Mouse (Mus musculus): Measurements from ENCODE around the gene Ppm1k. TPM values are rescaled to one million over a fixed set of nuclear protein-coding genes. Genes with fewer than 3 reads are reported as not detected.

Ppm1k gene
- 4.7 and 6.0 TPM in 2 replicates for polyA plus RNA-seq (2014; fragmentation: Nextera tagmentation; extraction: Ambion mirVana)

- ATAC-seq (ENCODE audit: insufficient read depth) (peak; percentile 98), DNase-seq (peak; percentile 100)
- Histone ChIP-seq H3K4me3 (ENCODE audit: low read depth, low read length) (peak within 1 kb of the TSS; percentile 59), H3K9ac (peak within 1 kb of the TSS; percentile 51), H3K9me3 (ENCODE audit: low read depth, low read length) (no peaks in the 10 kb centered on the region), H3K4me1 (ENCODE audit: insufficient read depth) (0 out of 2 replicates have a peak, but pooled peaks cover 4% of the 10 kb centered on the region), H3K27me3 (ENCODE audit: insufficient read depth, low read length) (no peaks in the 10 kb centered on the region), H3K27ac (ENCODE audit: low read depth) (peak within 1 kb of the TSS; percentile 73), H3K36me3 (ENCODE audit: insufficient read depth) (no peaks in the 10 kb centered on the region), H3K4me2 (peak within 1 kb of the TSS; percentile 66)
- TF ChIP-seq CTCF (IDR thresholded peaks at IDR 0.05; ENCODE audit: low read depth): no peak
- WGBS: under 1% methylated on average over 24 of the region's 24 CpGs
Measured at GRCm38 (mm10) chr6:57535386-57535936, at the start of gene Ppm1k. Gene Ppm1k (minus strand): TSS chr6:57535468.

- H3K4me1 ChIP-seq (ENCODE audit: insufficient read depth): no peaks in the 10 kb centered on the region
- no peak overlapping the region for H3K27ac ChIP-seq (ENCODE audit: low read depth)
- H3K36me3 ChIP-seq (ENCODE audit: insufficient read depth): no peaks in the 10 kb centered on the region
- TF ChIP-seq CTCF (IDR thresholded peaks at IDR 0.05; ENCODE audit: low read depth): no peak
- ATAC-seq (ENCODE audit: insufficient read depth) (no peak), DNase-seq (no peak)
- 65% methylated on average over 4 of the region's 4 CpGs for WGBS
- no peak overlapping the region for H3K4me3 ChIP-seq (ENCODE audit: low read depth, low read length)
- H3K9me3 ChIP-seq (ENCODE audit: low read depth, low read length): no peaks in the 10 kb centered on the region
- H3K9ac ChIP-seq: no peak overlapping the region
- H3K4me2 ChIP-seq: no peak overlapping the region
- H3K27me3 ChIP-seq (ENCODE audit: insufficient read depth, low read length): no peaks in the 10 kb centered on the region
Measured at GRCm38 (mm10) chr6:57582356-57582755, 47.1 kb upstream of the Ppm1k start.

GRCm38 (mm10) chr6:57581595-57581994 is 46.3 kb upstream of the Ppm1k start:
- ATAC-seq (ENCODE audit: insufficient read depth) (no peak), DNase-seq (peak; percentile 1)
- Histone ChIP-seq H3K4me3 (ENCODE audit: low read depth, low read length) (peak overlapping the region; percentile 61), H3K27me3 (ENCODE audit: insufficient read depth, low read length) (no peaks in the 10 kb centered on the region), H3K27ac (ENCODE audit: low read depth) (no peak overlapping the region), H3K9me3 (ENCODE audit: low read depth, low read length) (no peaks in the 10 kb centered on the region), H3K9ac (no peak overlapping the region), H3K4me2 (peak overlapping the region; percentile 87), H3K36me3 (ENCODE audit: insufficient read depth) (no peaks in the 10 kb centered on the region), H3K4me1 (ENCODE audit: insufficient read depth) (no peaks in the 10 kb centered on the region)
- TF ChIP-seq CTCF (IDR thresholded peaks at IDR 0.05; ENCODE audit: low read depth): no peak
- 87% methylated on average over 12 of the region's 12 CpGs for WGBS

- 2% methylated on average over 16 of the region's 16 CpGs for WGBS
- Histone ChIP-seq H3K4me2 (peak within 1 kb of the TSS; percentile 87), H3K27ac (ENCODE audit: low read depth) (peak within 1 kb of the TSS; percentile 65), H3K9me3 (ENCODE audit: low read depth, low read length) (no peaks in the 10 kb centered on the region), H3K27me3 (ENCODE audit: insufficient read depth, low read length) (no peaks in the 10 kb centered on the region), H3K9ac (peak within 1 kb of the TSS; percentile 75), H3K36me3 (ENCODE audit: insufficient read depth) (no peaks in the 10 kb centered on the region), H3K4me3 (ENCODE audit: low read depth, low read length) (peak within 1 kb of the TSS; percentile 61), H3K4me1 (ENCODE audit: insufficient read depth) (no peaks in the 10 kb centered on the region)
- no peak for TF ChIP-seq CTCF (IDR thresholded peaks at IDR 0.05; ENCODE audit: low read depth)
- peak; percentile 95 for ATAC-seq (ENCODE audit: insufficient read depth)
- DNase-seq: peak; percentile 79
Measured at GRCm38 (mm10) chr6:57580881-57581548, 45.7 kb upstream of the Ppm1k start, which contains the start of gene Herc6. Gene Herc6 (plus strand): TSS chr6:57581000.

- Histone ChIP-seq H3K27ac (ENCODE audit: low read depth) (no peak overlapping the region), H3K4me1 (ENCODE audit: insufficient read depth) (no peaks in the 10 kb centered on the region), H3K4me2 (no peak overlapping the region), H3K27me3 (ENCODE audit: insufficient read depth, low read length) (no peaks in the 10 kb centered on the region), H3K4me3 (ENCODE audit: low read depth, low read length) (no peak overlapping the region), H3K9ac (no peak overlapping the region), H3K36me3 (ENCODE audit: insufficient read depth) (no peaks in the 10 kb centered on the region), H3K9me3 (ENCODE audit: low read depth, low read length) (no peaks in the 10 kb centered on the region)
- TF ChIP-seq CTCF (IDR thresholded peaks at IDR 0.05; ENCODE audit: low read depth): no peak
- DNase-seq (no peak), ATAC-seq (ENCODE audit: insufficient read depth) (no peak)
Measured at GRCm38 (mm10) chr6:57571587-57571986, 36.3 kb upstream of the Ppm1k start.

- DNase-seq (peak; percentile 93), ATAC-seq (ENCODE audit: insufficient read depth) (peak; percentile 58; the same call in 1 of the 2 replicates)
- H3K9me3 ChIP-seq (ENCODE audit: low read depth, low read length): no peaks in the 10 kb centered on the region
- H3K4me3 ChIP-seq (ENCODE audit: low read depth, low read length): no peak overlapping the region
- WGBS: 16% methylated on average over 6 of the region's 6 CpGs
- no peaks in the 10 kb centered on the region for H3K27me3 ChIP-seq (ENCODE audit: insufficient read depth, low read length)
- TF ChIP-seq CTCF (IDR thresholded peaks at IDR 0.05; ENCODE audit: low read depth): peak; percentile 71
- no peaks in the 10 kb centered on the region for H3K4me1 ChIP-seq (ENCODE audit: insufficient read depth)
- no peak overlapping the region for H3K27ac ChIP-seq (ENCODE audit: low read depth)
- no peak overlapping the region for H3K9ac ChIP-seq
- H3K4me2 ChIP-seq: no peak overlapping the region
- H3K36me3 ChIP-seq (ENCODE audit: insufficient read depth): no peaks in the 10 kb centered on the region
Measured at GRCm38 (mm10) chr6:57570170-57570974, 35.1 kb upstream of the Ppm1k start.

GRCm38 (mm10) chr6:57567630-57568029 is 32.4 kb upstream of the Ppm1k start:
- H3K4me3 ChIP-seq (ENCODE audit: low read depth, low read length): no peak overlapping the region
- no peak overlapping the region for H3K9ac ChIP-seq
- no peak overlapping the region for H3K4me2 ChIP-seq
- H3K36me3 ChIP-seq (ENCODE audit: insufficient read depth): no peaks in the 10 kb centered on the region
- H3K4me1 ChIP-seq (ENCODE audit: insufficient read depth): no peaks in the 10 kb centered on the region
- ATAC-seq (ENCODE audit: insufficient read depth): no peak
- H3K27ac ChIP-seq (ENCODE audit: low read depth): no peak overlapping the region
- no peaks in the 10 kb centered on the region for H3K9me3 ChIP-seq (ENCODE audit: low read depth, low read length)
- no peak for TF ChIP-seq CTCF (IDR thresholded peaks at IDR 0.05; ENCODE audit: low read depth)
- WGBS: 79% methylated on average over 2 of the region's 2 CpGs
- DNase-seq: no peak
- no peaks in the 10 kb centered on the region for H3K27me3 ChIP-seq (ENCODE audit: insufficient read depth, low read length)
